Mouse (Mus musculus) embryonic fibroblast, embryonic 13.5 days (primary cell): ENCODE results near the gene Ccdc8.

Experiments used
- CTCF ChIP-seq: IDR thresholded peaks from 2 replicates; pipeline ENCODE4 v1.5.1; 2011; ENCODE audit warnings: mild to moderate bottlenecking, control low read depth, low read length, moderate library complexity, borderline replicate concordance; ENCODE audit not compliant: insufficient read depth
- POLR2A ChIP-seq: IDR thresholded peaks from 2 replicates; pipeline ENCODE4 v1.6.1; 2011; ENCODE audit warnings: low read depth, mild to moderate bottlenecking, control low read depth, low read length, moderate library complexity

GRCm38 (mm10) chr7:16947349-16947895 lies 45.1 kb upstream of the Ccdc8 start:
- TF ChIP-seq CTCF (no peak), POLR2A (no peak)
